12 mouse cellular contexts compared by ENCODE assay signal in genomic region chr9:98726638-98727037, GRCm38 (mm10).
A peak's percentile ranks its signal among the peaks of the same experiment; 100 is the strongest.
DNase-seq lines count a peak whose midpoint lies in the region; ATAC-seq and TF ChIP-seq lines count a peak whose summit lies in the region.
"Had no signal": no experiment of that assay in that cellular context is flagged by ENCODE, and none has a peak within 500 bp of the region (broad histone marks: within the 10 kb centered on the region; RNA-seq: fewer than 3 reads in every experiment).

No protein-coding gene starts in this region.

- 44% methylated on average over 5 of the region's 5 CpGs for WGBS in intestine, embryonic 14.5 days
- WGBS in intestine, postnatal 0 days, result 43% methylated on average over 5 of the region's 5 CpGs
- WGBS in intestine, embryonic 16.5 days, result 39% methylated on average over 5 of the region's 5 CpGs

- TF ChIP-seq CTCF in intestine, postnatal 0 days (IDR thresholded peaks at IDR 0.05; ENCODE audit: low read depth), result no peak
- no peak for TF ChIP-seq CTCF in E14TG2a.4 (conservative IDR thresholded peaks at IDR 0.05; ENCODE audit: low read length)

- H3K4me2 ChIP-seq in intestine, embryonic 14.5 days (ENCODE audit: low read length), result no peak overlapping the region
- no peak overlapping the region for H3K4me2 ChIP-seq in intestine, postnatal 0 days (replicated peaks; ENCODE audit: low read depth)
- no peak overlapping the region for H3K4me2 ChIP-seq in intestine, embryonic 16.5 days (ENCODE audit: low read depth, low read length)
- H3K4me2 ChIP-seq: liver, embryonic 15.5 days had no signal

- DNase-seq in intestine, embryonic 14.5 days (ENCODE audit: low spot score), result peak; percentile 63
- DNase-seq in embryo, embryonic 9.5 days (ENCODE audit: extremely low spot score), result peak; percentile 32
- DNase-seq in urinary bladder, postnatal 14 days (ENCODE audit: low spot score), result no peak
- DNase-seq: cerebellum, adult 9-11 months; gastrocnemius, postnatal 36 days; spleen, adult 18-20 months had no signal

- no peak overlapping the region for H3K9ac ChIP-seq in intestine, embryonic 14.5 days (ENCODE audit: low read length)
- no peak overlapping the region for H3K9ac ChIP-seq in intestine, postnatal 0 days (ENCODE audit: low read depth, low read length)
- H3K9ac ChIP-seq in intestine, embryonic 16.5 days (ENCODE audit: low read depth, low read length), result no peak overlapping the region
- H3K9ac ChIP-seq: liver, embryonic 15.5 days had no signal

- no peak; the same call in 1 of the 2 replicates for ATAC-seq in intestine, embryonic 14.5 days (replicated peaks; ENCODE audit: low FRiP score, low TSS enrichment, low read depth)
- no peak for ATAC-seq in intestine, postnatal 0 days
- ATAC-seq in intestine, embryonic 16.5 days, result peak; percentile 31; the same call in 1 of the 2 replicates
- ATAC-seq in frontal cortex, adult (ENCODE audit: low TSS enrichment), result no peak
- no peak for ATAC-seq in cerebellum, adult (ENCODE audit: insufficient number of reproducible peaks, low FRiP score, low TSS enrichment)

- H3K27ac ChIP-seq in intestine, embryonic 14.5 days (ENCODE audit: low read depth), result no peak overlapping the region
- no peak overlapping the region for H3K27ac ChIP-seq in intestine, postnatal 0 days (ENCODE audit: low read depth, low read length)
- H3K27ac ChIP-seq in intestine, embryonic 16.5 days (ENCODE audit: low read length), result no peak overlapping the region
- H3K27ac ChIP-seq: liver, embryonic 15.5 days had no signal

- no peaks in the 10 kb centered on the region for H3K27me3 ChIP-seq in intestine, embryonic 14.5 days (replicated peaks; ENCODE audit: control insufficient read depth, insufficient read depth, low read length)
- no peaks in the 10 kb centered on the region for H3K27me3 ChIP-seq in intestine, postnatal 0 days (replicated peaks; ENCODE audit: control insufficient read depth, insufficient read depth, low read length)
- H3K27me3 ChIP-seq in E14TG2a.4 (ENCODE audit: insufficient read depth, low read length), result no peaks in the 10 kb centered on the region
- H3K27me3 ChIP-seq in intestine, embryonic 16.5 days (replicated peaks; ENCODE audit: control insufficient read depth, insufficient read depth, low read length), result no peaks in the 10 kb centered on the region
- H3K27me3 ChIP-seq: liver, embryonic 15.5 days had no signal

- peaks cover 4% of the 10 kb centered on the region; the same call in 1 of the 2 replicates for H3K4me1 ChIP-seq in intestine, embryonic 14.5 days (replicated peaks; ENCODE audit: control insufficient read depth, insufficient read depth, low read length)
- H3K4me1 ChIP-seq in intestine, postnatal 0 days (replicated peaks; ENCODE audit: control insufficient read depth, insufficient read depth, low read length), result no peaks in the 10 kb centered on the region
- H3K4me1 ChIP-seq in E14TG2a.4 (replicated peaks; ENCODE audit: low read depth, low read length), result peaks cover 11% of the 10 kb centered on the region
- H3K4me1 ChIP-seq in intestine, embryonic 16.5 days (ENCODE audit: control insufficient read depth, insufficient read depth, low read length), result 0 out of 2 replicates have a peak, but pooled peaks cover 6% of the 10 kb centered on the region
- H3K4me1 ChIP-seq: liver, embryonic 15.5 days had no signal

- H3K9me3 ChIP-seq in intestine, embryonic 14.5 days (ENCODE audit: control insufficient read depth, low read length), result no peaks in the 10 kb centered on the region
- no peaks in the 10 kb centered on the region for H3K9me3 ChIP-seq in intestine, postnatal 0 days (ENCODE audit: control insufficient read depth)
- H3K9me3 ChIP-seq in E14TG2a.4 (ENCODE audit: low read length), result 0 out of 2 replicates have a peak, but pooled peaks cover under 1% of the 10 kb centered on the region
- no peaks in the 10 kb centered on the region for H3K9me3 ChIP-seq in intestine, embryonic 16.5 days (ENCODE audit: control insufficient read depth, low read length)
- H3K9me3 ChIP-seq: liver, embryonic 15.5 days had no signal

- no peaks in the 10 kb centered on the region for H3K36me3 ChIP-seq in intestine, embryonic 14.5 days (ENCODE audit: control insufficient read depth, insufficient read depth, low read length)
- no peaks in the 10 kb centered on the region for H3K36me3 ChIP-seq in intestine, postnatal 0 days (ENCODE audit: control insufficient read depth, insufficient read depth)
- no peaks in the 10 kb centered on the region for H3K36me3 ChIP-seq in E14TG2a.4 (ENCODE audit: insufficient read depth, low read length)
- no peaks in the 10 kb centered on the region for H3K36me3 ChIP-seq in intestine, embryonic 16.5 days (ENCODE audit: control insufficient read depth, insufficient read depth, low read length)
- H3K36me3 ChIP-seq: liver, embryonic 15.5 days had no signal

- no peak overlapping the region for H3K4me3 ChIP-seq in intestine, embryonic 14.5 days (ENCODE audit: low read depth, low read length)
- no peak overlapping the region for H3K4me3 ChIP-seq in intestine, postnatal 0 days (ENCODE audit: low read depth, low read length)
- 0 out of 2 replicates have a peak overlapping the region, but pooled peaks have one; percentile 26 for H3K4me3 ChIP-seq in E14TG2a.4 (replicated peaks; ENCODE audit: low read length)
- H3K4me3 ChIP-seq in intestine, embryonic 16.5 days (ENCODE audit: low read length), result no peak overlapping the region
- H3K4me3 ChIP-seq: liver, embryonic 15.5 days had no signal
